Mouse (Mus musculus) bone marrow macrophage, adult 2 months (primary cell): ENCODE measurements around the gene Treml1.

Experiments used
- CTCF ChIP-seq: IDR thresholded peaks from 2 replicates; pipeline ENCODE4 v1.5.1; 2012; ENCODE audit warnings: low read depth, mild to moderate bottlenecking, low read length, moderate library complexity
- POLR2A ChIP-seq: IDR thresholded peaks from 2 replicates; pipeline ENCODE4 v1.6.1; 2012; ENCODE audit warnings: mild to moderate bottlenecking, low read depth, low read length, borderline replicate concordance

GRCm38 (mm10) chr17:48357892-48358291, 1.8 kb upstream of the Treml1 start:
- TF ChIP-seq CTCF (no peak), POLR2A (no peak)
